Mouse (Mus musculus) CH12.LX (cell line): ENCODE measurements around the gene Artn.

Experiments
- BHLHE40 ChIP-seq: IDR thresholded peaks from 2 replicates; pipeline ENCODE4 v1.6.1; 2011; ENCODE audit warnings: mild to moderate bottlenecking, low read depth, low read length, improper control_type of control experiment
- CTCF ChIP-seq, 2 experiments: IDR thresholded peaks in 1 of 2; conservative IDR thresholded peaks in 1 of 2; 2 replicates each; pipeline ENCODE4 v1.5.1; 2011 to 2012; ENCODE audit warnings: low read depth in 2 of 2, low read length in 2 of 2, improper control_type of control experiment in 1 of 2, inconsistent platforms in 1 of 2, mild to moderate bottlenecking in 1 of 2, moderate library complexity in 1 of 2
- EP300 ChIP-seq: IDR thresholded peaks from 2 replicates; pipeline ENCODE4 v1.6.1; 2011; ENCODE audit warnings: low read length, improper control_type of control experiment
- ETS1 ChIP-seq: conservative IDR thresholded peaks from 2 replicates; pipeline ENCODE4 v1.6.1; 2012; ENCODE audit warnings: low read depth, mild to moderate bottlenecking, inconsistent platforms, low read length, improper control_type of control experiment, moderate library complexity
- GABPA ChIP-seq: IDR thresholded peaks from 2 replicates; pipeline ENCODE4 v1.6.1; 2012; ENCODE audit warnings: low read depth, low read length, improper control_type of control experiment, inconsistent platforms; ENCODE audit not compliant: insufficient replicate concordance
- KAT2A ChIP-seq: IDR thresholded peaks from 2 replicates; pipeline ENCODE4 v1.6.1; 2012; ENCODE audit warnings: low read length, improper control_type of control experiment, inconsistent platforms; ENCODE audit not compliant: insufficient replicate concordance
- MAFK ChIP-seq: IDR thresholded peaks from 2 replicates; pipeline ENCODE4 v1.6.1; 2011; ENCODE audit warnings: low read length, improper control_type of control experiment; ENCODE audit not compliant: insufficient replicate concordance
- MAX ChIP-seq: IDR thresholded peaks from 2 replicates; pipeline ENCODE4 v1.6.1; 2011; ENCODE audit warnings: low read length, improper control_type of control experiment
- MEF2A ChIP-seq: IDR thresholded peaks from 2 replicates; pipeline ENCODE4 v1.6.1; 2014; ENCODE audit warnings: low read depth, mild to moderate bottlenecking, inconsistent platforms, low read length, improper control_type of control experiment, borderline replicate concordance
- MXI1 ChIP-seq: IDR thresholded peaks from 2 replicates; pipeline ENCODE4 v1.6.1; 2011; ENCODE audit warnings: mild to moderate bottlenecking, low read depth, low read length, improper control_type of control experiment
- NRF1 ChIP-seq: IDR thresholded peaks from 2 replicates; pipeline ENCODE4 v1.6.1; 2014; ENCODE audit warnings: low read depth, mild to moderate bottlenecking, inconsistent platforms, low read length, improper control_type of control experiment, moderate library complexity
- POLR2A ChIP-seq: IDR thresholded peaks from 2 replicates; pipeline ENCODE4 v1.6.1; 2011; ENCODE audit warnings: low read depth, mild to moderate bottlenecking, improper control_type of control experiment, low read length
- ZC3H11A ChIP-seq: IDR thresholded peaks from 2 replicates; pipeline ENCODE4 v1.6.1; 2012; ENCODE audit warnings: low read depth, mild to moderate bottlenecking, inconsistent platforms, low read length, improper control_type of control experiment
- ZNF384 ChIP-seq: IDR thresholded peaks from 2 replicates; pipeline ENCODE4 v1.6.1; 2012; ENCODE audit warnings: low read depth, low read length, improper control_type of control experiment, inconsistent platforms

DNA sequence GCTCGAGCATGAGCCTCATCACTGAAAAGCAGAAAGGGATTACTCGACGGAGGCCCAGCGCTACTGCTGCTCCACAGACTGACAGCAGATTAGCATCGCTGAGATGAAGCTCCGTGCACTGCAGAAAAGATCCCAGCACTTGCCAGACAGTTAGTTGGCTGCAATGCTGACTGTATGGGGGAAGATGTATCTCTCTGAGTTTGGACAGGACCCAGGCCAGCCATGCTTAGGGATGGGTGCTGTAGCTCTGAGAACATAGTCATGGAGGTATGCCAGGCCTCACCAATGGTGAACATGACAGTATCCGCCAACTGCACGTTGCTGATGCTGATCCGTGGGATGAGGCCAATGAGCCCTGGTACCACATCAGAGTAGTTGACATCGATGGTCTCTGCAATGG, 25.5 kb downstream of the Artn start:
- TF ChIP-seq ETS1 (no peak), MAX (no peak), CTCF (conservative IDR thresholded peaks at IDR 0.05 in 1 of 2, IDR thresholded peaks at IDR 0.05 in 1 of 2; ENCODE audit: low read depth in 2 of 2, low read length in 2 of 2) (no peak), NRF1 (no peak), POLR2A (no peak), MXI1 (no peak), ZC3H11A (no peak), MEF2A (no peak), KAT2A (no peak), GABPA (no peak), MAFK (no peak), BHLHE40 (no peak), ZNF384 (no peak), EP300 (no peak)
